Mouse (Mus musculus) gastrocnemius, adult 18-20 months (tissue): ENCODE results near the gene Olfr153. TPM values are rescaled to one million over a fixed set of nuclear protein-coding genes. Genes with fewer than 3 reads are reported as not detected.
"Not testable (repeated sequence)": the region's sequence is repeated elsewhere in the genome, so short reads cannot be mapped to it uniquely, and the experiment has no call there.

Experiments
- DNase-seq: peaks from one replicate; pipeline ENCODE4 v3.0.0; 2021; ENCODE audit warnings: low spot score
- long read RNA-seq, 2 experiments: library from polyadenylated mRNA; stranded (forward); transcript quantifications; one replicate each; pipeline ENCODE4 v2.0.0; 2021
- total RNA-seq, 2 experiments: library from RNA; stranded (reverse); gene quantifications; 2 replicates each; pipeline ENCODE4 v1.2.3; 2021

Olfr153 gene
- total RNA-seq = not detected
- long read RNA-seq, experiment 1 = 0 reads
- long read RNA-seq, experiment 2 = 0 reads

DNA sequence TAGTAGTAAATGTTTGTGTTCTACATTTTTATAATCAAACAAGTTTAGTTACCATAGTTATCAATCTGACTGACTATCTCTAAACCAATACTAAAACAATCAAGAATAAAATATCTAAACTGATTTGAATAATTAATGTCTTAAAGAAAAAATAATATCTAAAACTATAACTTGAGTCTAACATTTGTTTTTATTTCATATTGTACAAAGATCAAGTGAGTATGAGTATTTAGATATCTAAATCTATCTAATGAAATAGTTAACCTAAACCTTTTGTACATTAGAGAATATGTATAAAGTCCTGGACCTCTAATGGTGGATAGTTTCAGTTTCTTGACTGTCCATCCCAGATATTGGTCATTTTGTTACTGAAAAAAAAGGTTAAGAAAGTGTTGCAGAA is at the start of gene Olfr153:
Gene Olfr153, plus strand, starts transcription at position 301 of the 400 bp plus-strand sequence.
- DNase-seq = no peak

DNA sequence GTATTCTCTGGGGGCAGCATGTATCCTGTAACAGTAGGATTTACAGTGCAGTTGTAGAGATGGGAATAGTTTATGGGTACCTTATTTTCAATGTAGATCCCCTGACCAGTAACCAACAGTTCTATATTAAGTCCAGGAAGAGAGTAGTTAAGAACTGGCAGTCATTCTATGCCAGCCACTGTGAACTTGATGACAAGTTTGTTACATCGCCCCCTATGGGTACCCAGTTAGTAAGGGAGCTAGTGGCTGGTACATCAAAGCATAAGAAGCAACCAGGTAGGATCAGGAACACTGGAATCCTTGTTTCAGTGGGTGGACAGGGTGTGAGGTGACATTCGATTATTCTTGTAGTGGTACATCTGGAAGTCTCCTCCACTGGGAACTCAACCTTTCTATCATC is 49.3 kb upstream of the Olfr153 start:
- DNase-seq = no peak

GRCm38 (mm10) chr2:87496993-87497392 is 34.6 kb upstream of the Olfr153 start, which contains the start of gene Pramel7:
Gene Pramel7 (minus strand): TSS chr2:87497093.
- not testable (repeated sequence) for DNase-seq

GRCm38 (mm10) chr2:87506265-87506664 is 25.3 kb upstream of the Olfr153 start, which contains the start of gene Pramel6:
Gene Pramel6 (plus strand): TSS chr2:87506565.
- DNase-seq = no peak

GRCm38 (mm10) chr2:87515046-87515445 is 16.6 kb upstream of the Olfr153 start:
- no peak for DNase-seq

- no peak for DNase-seq
Measured at GRCm38 (mm10) chr2:87515457-87516060, 16.0 kb upstream of the Olfr153 start.

DNA sequence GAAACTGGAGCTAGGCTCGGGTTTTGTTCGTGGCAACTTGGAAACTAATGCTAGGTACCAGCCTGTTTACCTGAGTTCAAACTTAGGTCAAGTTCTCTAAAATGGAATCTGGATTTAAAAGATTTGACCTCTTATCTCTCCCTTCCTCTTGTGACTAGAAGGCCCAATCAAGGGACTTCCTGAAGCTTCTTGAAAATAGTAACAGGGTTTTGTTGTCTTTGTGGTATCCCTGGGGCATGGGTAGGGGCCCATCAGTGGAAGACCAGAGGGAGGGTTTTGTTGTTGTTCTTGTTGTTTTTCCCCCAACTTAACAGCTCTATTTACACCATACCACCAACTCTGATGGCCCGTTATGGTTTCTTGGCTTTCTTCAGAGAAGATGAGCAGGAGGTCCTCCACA is 15.0 kb upstream of the Olfr153 start:
- DNase-seq = no peak

DNA sequence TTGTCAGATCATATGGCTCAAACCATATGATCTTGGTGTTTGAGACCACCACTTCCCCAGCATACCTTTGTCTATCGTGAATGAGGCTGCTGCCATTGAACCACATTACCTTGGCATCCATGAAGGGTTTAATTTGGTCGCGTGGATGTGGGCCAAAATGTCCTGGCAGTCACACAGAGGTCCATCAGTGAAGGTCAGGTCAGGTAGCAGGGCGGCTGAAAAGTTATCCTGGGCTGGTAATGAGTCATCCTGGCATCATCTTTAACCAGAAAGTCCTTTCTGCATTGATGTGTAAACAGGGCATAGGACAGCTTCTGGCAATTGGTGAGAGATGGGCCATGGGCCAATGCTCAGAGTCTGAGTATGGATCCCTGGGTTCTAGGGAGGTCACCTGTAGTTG is 10.9 kb upstream of the Olfr153 start:
- no peak for DNase-seq

DNA sequence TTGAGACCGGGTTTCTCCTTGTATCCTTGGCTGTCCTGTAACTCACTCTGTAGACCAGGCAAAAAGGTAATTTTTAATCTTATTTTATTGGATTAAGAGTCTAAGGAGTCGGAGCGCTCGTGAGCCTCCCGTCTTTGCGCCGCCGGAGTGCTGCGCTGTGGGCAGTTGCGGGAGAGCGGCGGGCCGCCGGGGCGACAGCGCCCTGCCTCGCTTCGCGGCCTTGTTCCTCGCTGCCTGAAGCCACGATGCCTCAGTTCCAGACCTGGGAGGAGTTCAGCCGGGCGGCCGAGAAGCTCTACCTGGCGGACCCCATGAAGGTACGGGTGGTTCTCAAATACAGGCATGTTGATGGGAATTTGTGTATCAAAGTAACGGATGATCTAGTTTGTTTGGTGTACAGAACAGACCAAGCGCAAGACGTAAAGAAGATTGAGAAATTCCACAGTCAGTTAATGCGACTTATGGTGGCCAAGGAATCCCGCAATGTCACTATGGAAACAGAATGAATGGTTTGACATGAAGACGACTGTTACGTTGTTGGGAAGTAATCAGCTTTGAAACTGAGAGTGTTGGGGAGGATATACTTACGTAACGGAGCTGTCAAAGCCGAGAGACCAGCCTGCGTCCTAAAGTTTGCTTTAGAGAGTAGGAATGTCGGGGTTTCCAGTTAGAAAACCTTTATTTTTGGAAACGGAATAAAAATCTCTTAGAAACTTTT is 5.5 kb upstream of the Olfr153 start:
- DNase-seq = not testable (repeated sequence)

GRCm38 (mm10) chr2:87534826-87535225 is 3.2 kb downstream of the Olfr153 start:
- DNase-seq = no peak

GRCm38 (mm10) chr2:87545442-87545841 is 13.8 kb downstream of the Olfr153 start, which contains the start of gene Olfr1128:
Gene Olfr1128 (minus strand): TSS chr2:87545542.
- no peak for DNase-seq

DNA sequence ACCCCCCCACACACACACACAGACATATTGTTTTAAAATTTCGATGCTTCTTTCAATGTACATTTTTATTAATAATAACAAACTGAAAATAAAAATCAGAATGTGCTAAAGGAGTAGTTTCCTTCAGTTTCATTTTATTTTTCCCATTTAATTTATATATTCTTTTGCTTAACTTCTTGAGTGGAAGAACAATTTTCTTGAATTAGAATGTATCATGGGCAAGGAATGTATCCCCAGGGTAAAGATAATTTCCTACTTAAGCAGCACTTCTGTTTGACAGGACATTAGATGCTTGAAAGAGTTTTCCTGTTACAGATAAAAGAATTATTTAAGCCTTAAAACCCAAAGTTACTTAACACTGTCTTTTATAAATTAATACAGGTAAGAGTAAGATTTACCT is 42.0 kb downstream of the Olfr153 start, which contains the start of gene Olfr1129:
Gene Olfr1129, plus strand, starts transcription at position 301 of the 400 bp plus-strand sequence.
- not testable (repeated sequence) for DNase-seq

Other genes with a start within 250 kb of the Olfr153 start
- not detected for gene Olfr1118, start 224.2 kb upstream of the Olfr153 start, total RNA-seq
- not detected for gene Olfr1120, start 177.0 kb upstream of the Olfr153 start, total RNA-seq
- gene Olfr1121, start 161.9 kb upstream of the Olfr153 start, total RNA-seq = not detected
- under 1 TPM in 1 of 2 experiments, not detected in 1; 0.05 TPM for gene Olfr1122, start 145.9 kb upstream of the Olfr153 start, total RNA-seq
- gene Olfr1123, start 115.2 kb upstream of the Olfr153 start, total RNA-seq = not detected
- gene Olfr1124, start 101.5 kb upstream of the Olfr153 start, total RNA-seq = not detected
- gene Olfr1126, start 77.8 kb upstream of the Olfr153 start, total RNA-seq = not detected
- gene Pramel7, start 34.7 kb upstream of the Olfr153 start, total RNA-seq = not detected
- not detected for gene Pramel6, start 25.2 kb upstream of the Olfr153 start, total RNA-seq
- gene Olfr1128, start 13.7 kb downstream of the Olfr153 start, total RNA-seq = not detected
- gene Olfr1129, start 42.1 kb downstream of the Olfr153 start, total RNA-seq = not detected
- gene Olfr1130, start 74.4 kb downstream of the Olfr153 start, total RNA-seq = not detected
- gene Olfr1131, start 95.3 kb downstream of the Olfr153 start, total RNA-seq = not detected
- not detected for gene Olfr1132, start 105.7 kb downstream of the Olfr153 start, total RNA-seq
- not detected for gene Olfr1133, start 115.6 kb downstream of the Olfr153 start, total RNA-seq
- gene Olfr1134, start 126.7 kb downstream of the Olfr153 start, total RNA-seq = not detected
- not detected for gene Olfr1135, start 141.9 kb downstream of the Olfr153 start, total RNA-seq
- not detected for gene Olfr1136, start 162.2 kb downstream of the Olfr153 start, total RNA-seq
- gene Olfr1137, start 181.4 kb downstream of the Olfr153 start, total RNA-seq = not detected
- not detected for gene Olfr1138, start 208.2 kb downstream of the Olfr153 start, total RNA-seq
- gene Olfr1140, start 212.0 kb downstream of the Olfr153 start, total RNA-seq = not detected
- gene Olfr1141, start 222.2 kb downstream of the Olfr153 start, total RNA-seq = not detected
- not detected for gene Olfr152, start 247.7 kb downstream of the Olfr153 start, total RNA-seq